Mouse (Mus musculus): Measurements from ENCODE around the gene Nptn. TPM values are rescaled to one million over a fixed set of nuclear protein-coding genes. Genes with fewer than 3 reads are reported as not detected.

Gene Nptn
- polyA plus RNA-seq, 1 experiment: 44.6 TPM

DNA sequence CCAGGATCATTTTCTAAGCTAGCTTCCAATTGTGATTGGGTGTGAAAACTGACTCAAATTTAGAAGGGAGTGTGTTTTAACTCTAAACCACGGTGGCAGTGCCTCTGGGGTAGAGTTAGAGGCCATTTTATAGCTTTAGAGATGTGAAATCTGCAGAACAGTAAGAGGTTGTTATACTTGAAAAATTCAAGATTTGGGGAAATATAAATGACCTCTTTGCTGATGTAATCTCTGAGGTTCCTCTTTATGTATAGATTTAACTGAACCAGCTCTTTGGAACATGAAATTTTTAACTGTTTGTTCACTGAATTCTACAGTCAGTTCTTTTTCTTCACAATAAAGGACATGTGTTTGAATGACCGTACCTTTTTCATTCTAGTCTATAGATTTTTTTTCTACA lies 48.4 kb downstream of the Nptn start:
- Histone ChIP-seq H3K4me1 (ENCODE audit: control insufficient read depth) (no peaks in the 10 kb centered on the region), H3K27me3 (ENCODE audit: control insufficient read depth) (no peaks in the 10 kb centered on the region), H3K4me3 (replicated peaks) (no peak overlapping the region), H3K36me3 (ENCODE audit: control insufficient read depth) (peaks cover 95% of the 10 kb centered on the region), H3K9me3 (ENCODE audit: control insufficient read depth, low read length) (no peaks in the 10 kb centered on the region)
- TF ChIP-seq GATA1 (IDR thresholded peaks at IDR 0.05; ENCODE audit: low read length) (no peak), TAL1 (IDR thresholded peaks at IDR 0.05; ENCODE audit: low read length) (no peak)

- no peaks in the 10 kb centered on the region for H3K9me3 ChIP-seq (ENCODE audit: control insufficient read depth, low read length)
- H3K36me3 ChIP-seq (ENCODE audit: control insufficient read depth): peaks cover 100% of the 10 kb centered on the region
- H3K4me3 ChIP-seq (replicated peaks): no peak overlapping the region
- H3K27me3 ChIP-seq (ENCODE audit: control insufficient read depth): no peaks in the 10 kb centered on the region
- TF ChIP-seq TAL1 (IDR thresholded peaks at IDR 0.05; ENCODE audit: low read length): no peak
- TF ChIP-seq GATA1 (IDR thresholded peaks at IDR 0.05; ENCODE audit: low read length): peak; percentile 92
- peaks cover 64% of the 10 kb centered on the region for H3K4me1 ChIP-seq (ENCODE audit: control insufficient read depth)
Observed at GRCm38 (mm10) chr9:58648406-58649264, 66.6 kb downstream of the Nptn start.

DNA sequence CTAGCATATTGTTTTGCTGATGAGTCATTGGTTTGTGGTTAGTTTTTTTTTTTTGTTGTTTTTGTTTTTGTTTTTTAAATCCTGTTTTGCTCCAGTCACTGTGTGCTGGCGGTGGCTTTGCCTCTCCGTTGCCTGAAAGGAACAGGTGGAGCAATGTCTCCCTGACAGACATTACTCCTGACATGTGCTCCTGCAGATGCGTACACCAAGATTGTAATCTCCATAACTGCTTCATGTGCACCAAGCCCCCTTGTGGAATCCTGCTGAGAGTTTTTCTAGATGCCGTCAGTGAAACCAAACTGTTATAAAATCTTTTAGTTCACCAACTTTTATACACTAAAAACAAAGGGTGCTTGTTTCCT lies 67.2 kb downstream of the Nptn start:
- Histone ChIP-seq H3K36me3 (ENCODE audit: control insufficient read depth) (peaks cover 100% of the 10 kb centered on the region), H3K9me3 (ENCODE audit: control insufficient read depth, low read length) (no peaks in the 10 kb centered on the region), H3K4me1 (ENCODE audit: control insufficient read depth) (peaks cover 68% of the 10 kb centered on the region), H3K27me3 (ENCODE audit: control insufficient read depth) (no peaks in the 10 kb centered on the region), H3K4me3 (replicated peaks) (no peak overlapping the region)
- TF ChIP-seq GATA1 (IDR thresholded peaks at IDR 0.05; ENCODE audit: low read length): no peak
- TF ChIP-seq TAL1 (IDR thresholded peaks at IDR 0.05; ENCODE audit: low read length): no peak

- H3K27me3 ChIP-seq (ENCODE audit: control insufficient read depth): no peaks in the 10 kb centered on the region
- no peak overlapping the region for H3K4me3 ChIP-seq (replicated peaks)
- no peaks in the 10 kb centered on the region for H3K9me3 ChIP-seq (ENCODE audit: control insufficient read depth, low read length)
- peaks cover 100% of the 10 kb centered on the region for H3K36me3 ChIP-seq (ENCODE audit: control insufficient read depth)
- H3K4me1 ChIP-seq (ENCODE audit: control insufficient read depth): peaks cover 84% of the 10 kb centered on the region
- TF ChIP-seq GATA1 (IDR thresholded peaks at IDR 0.05; ENCODE audit: low read length) (no peak), TAL1 (IDR thresholded peaks at IDR 0.05; ENCODE audit: low read length) (no peak)
Observed at GRCm38 (mm10) chr9:58651993-58652392, 70.0 kb downstream of the Nptn start.

DNA sequence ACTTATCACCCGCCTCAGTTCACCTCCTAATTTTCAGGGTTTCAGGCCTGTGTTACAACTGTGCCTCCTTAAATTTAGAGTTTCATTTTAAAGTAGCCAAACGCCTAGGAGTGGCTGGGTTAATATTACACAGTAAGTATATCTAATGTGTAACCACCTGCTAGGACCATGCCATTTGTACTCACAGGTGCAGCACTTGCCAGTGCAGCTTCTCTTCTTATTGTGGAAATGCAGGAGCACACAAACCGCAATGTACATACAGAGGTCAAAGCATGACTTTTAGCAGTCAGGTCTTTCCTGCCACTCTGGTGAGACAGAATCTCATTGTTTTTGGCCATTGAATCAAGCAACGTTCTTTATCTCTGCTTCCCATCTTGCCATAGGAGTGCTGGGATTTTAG lies 72.5 kb downstream of the Nptn start:
- Histone ChIP-seq H3K9me3 (ENCODE audit: control insufficient read depth, low read length) (no peaks in the 10 kb centered on the region), H3K36me3 (ENCODE audit: control insufficient read depth) (peaks cover 100% of the 10 kb centered on the region), H3K4me3 (replicated peaks) (peak overlapping the region; percentile 60), H3K27me3 (ENCODE audit: control insufficient read depth) (no peaks in the 10 kb centered on the region), H3K4me1 (ENCODE audit: control insufficient read depth) (peaks cover 88% of the 10 kb centered on the region)
- TF ChIP-seq TAL1 (IDR thresholded peaks at IDR 0.05; ENCODE audit: low read length) (no peak), GATA1 (IDR thresholded peaks at IDR 0.05; ENCODE audit: low read length) (no peak; the same call in 1 of the 2 replicates)

GRCm38 (mm10) chr9:58656396-58656795 lies 74.4 kb downstream of the Nptn start:
- peaks cover 100% of the 10 kb centered on the region for H3K36me3 ChIP-seq (ENCODE audit: control insufficient read depth)

GRCm38 (mm10) chr9:58656824-58657223 lies 74.8 kb downstream of the Nptn start:
- no peak for TF ChIP-seq GATA1 (IDR thresholded peaks at IDR 0.05; ENCODE audit: low read length)
- no peak for TF ChIP-seq TAL1 (IDR thresholded peaks at IDR 0.05; ENCODE audit: low read length)
- Histone ChIP-seq H3K9me3 (ENCODE audit: control insufficient read depth, low read length) (no peaks in the 10 kb centered on the region), H3K4me3 (replicated peaks) (peak overlapping the region; percentile 60), H3K4me1 (ENCODE audit: control insufficient read depth) (peaks cover 91% of the 10 kb centered on the region), H3K36me3 (ENCODE audit: control insufficient read depth) (peaks cover 100% of the 10 kb centered on the region), H3K27me3 (ENCODE audit: control insufficient read depth) (no peaks in the 10 kb centered on the region)

More at GRCm38 (mm10) chr9:58656396-58656795, 74.4 kb downstream of the Nptn start:
- peak overlapping the region; percentile 60 for H3K4me3 ChIP-seq (replicated peaks)
- no peaks in the 10 kb centered on the region for H3K27me3 ChIP-seq (ENCODE audit: control insufficient read depth)
- TF ChIP-seq GATA1 (IDR thresholded peaks at IDR 0.05; ENCODE audit: low read length) (no peak), TAL1 (IDR thresholded peaks at IDR 0.05; ENCODE audit: low read length) (no peak)
- H3K9me3 ChIP-seq (ENCODE audit: control insufficient read depth, low read length): no peaks in the 10 kb centered on the region
- peaks cover 91% of the 10 kb centered on the region for H3K4me1 ChIP-seq (ENCODE audit: control insufficient read depth)

DNA sequence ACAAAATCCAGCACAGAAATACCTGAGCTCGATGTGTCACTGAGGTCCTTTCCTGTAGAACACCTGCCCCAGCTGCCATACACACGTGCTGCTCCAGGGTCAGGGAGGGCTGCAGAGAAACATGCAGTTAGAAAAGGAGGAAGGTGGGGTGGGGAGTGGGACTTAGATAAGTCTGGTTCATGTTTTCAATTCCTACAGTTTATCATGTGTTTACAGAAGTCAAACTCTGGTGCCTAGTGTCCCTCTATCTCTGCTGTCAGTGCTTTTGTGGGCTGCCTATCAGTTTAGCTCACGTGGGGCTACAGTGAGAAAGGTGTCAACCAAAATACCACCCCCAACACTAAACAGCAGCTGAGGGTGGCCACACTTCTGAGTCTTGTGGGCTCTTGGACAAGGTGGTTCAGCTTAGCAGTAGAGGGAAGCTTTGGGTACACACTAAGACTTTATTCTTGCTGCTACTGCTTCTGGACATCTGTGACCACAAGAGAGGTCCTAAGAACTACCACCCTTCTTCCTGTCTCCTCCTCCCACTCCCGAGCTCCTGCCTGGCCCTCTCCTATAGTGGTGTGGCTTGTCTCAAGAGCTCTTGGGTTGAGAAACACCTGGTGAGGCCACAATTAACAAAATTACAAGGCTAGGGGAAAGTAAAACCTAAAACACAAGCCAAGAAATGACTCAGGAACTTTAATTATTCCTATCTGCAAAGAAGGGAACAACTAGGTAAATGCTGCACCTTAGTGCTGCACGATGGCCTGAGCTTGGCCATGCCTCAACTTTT lies 75.9 kb downstream of the Nptn start:
- Histone ChIP-seq H3K9me3 (ENCODE audit: control insufficient read depth, low read length) (peaks cover 2% of the 10 kb centered on the region; the same call in 1 of the 2 replicates), H3K4me1 (ENCODE audit: control insufficient read depth) (peaks cover 100% of the 10 kb centered on the region), H3K36me3 (ENCODE audit: control insufficient read depth) (peaks cover 100% of the 10 kb centered on the region), H3K27me3 (ENCODE audit: control insufficient read depth) (no peaks in the 10 kb centered on the region), H3K4me3 (replicated peaks) (peak overlapping the region; percentile 60)
- TF ChIP-seq TAL1 (IDR thresholded peaks at IDR 0.05; ENCODE audit: low read length): peak; percentile 90
- peak; percentile 88 for TF ChIP-seq GATA1 (IDR thresholded peaks at IDR 0.05; ENCODE audit: low read length)

All from erythroblast, embryonic 14.5 days (primary cell).